Mouse (Mus musculus): ENCODE results near the gene Muc1.

The Muc1 gene

DNA sequence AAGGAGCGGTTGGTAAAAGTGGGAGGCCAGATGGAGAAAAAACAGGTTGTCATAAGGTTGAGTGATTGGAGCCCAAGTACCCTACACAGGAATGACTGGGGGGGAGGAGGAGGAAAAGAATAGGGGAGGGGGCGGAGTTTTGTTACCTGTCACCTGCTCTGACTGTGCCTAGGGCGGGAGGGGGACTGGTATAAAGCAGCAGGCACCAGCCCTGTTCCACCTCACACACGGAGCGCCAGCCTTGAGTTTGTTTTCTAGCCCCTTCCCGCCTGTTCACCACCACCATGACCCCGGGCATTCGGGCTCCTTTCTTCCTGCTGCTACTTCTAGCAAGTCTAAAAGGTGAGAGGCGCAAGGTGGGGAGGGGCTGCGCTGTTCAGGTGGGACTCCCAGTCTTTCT is at the start of gene Muc1:
Gene Muc1 (plus strand): TSS at position 222 of the 400 bp plus-strand sequence.
- DNase-seq = no peak

GRCm38 (mm10) chr3:89181749-89182500 is 46.9 kb upstream of the Muc1 start:
- DNase-seq = no peak

DNA sequence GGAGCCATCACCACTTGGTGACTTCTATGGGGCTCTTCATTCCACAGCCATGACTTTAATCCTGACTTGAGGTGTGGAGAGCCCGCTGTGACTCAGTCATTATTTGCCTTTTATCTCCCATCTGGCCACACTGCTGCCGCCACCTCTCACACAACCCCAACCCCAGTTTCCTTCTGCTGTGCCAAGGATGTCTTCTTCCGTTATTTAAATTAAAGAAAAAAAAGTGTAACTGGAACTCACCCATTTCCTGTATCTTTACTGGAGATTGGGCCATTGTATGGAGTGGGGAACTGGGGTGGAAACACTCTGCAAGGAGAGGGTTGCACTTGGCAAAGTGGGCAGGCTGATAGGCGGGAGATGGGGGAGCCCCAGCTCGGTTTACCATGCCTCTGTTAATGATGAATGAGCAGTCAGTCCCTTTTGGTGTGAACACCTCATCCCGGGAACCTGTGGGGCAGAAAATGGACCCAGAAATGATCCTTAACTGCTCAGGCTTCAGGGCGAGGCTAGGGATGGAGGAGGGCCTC is 46.3 kb upstream of the Muc1 start:
- DNase-seq = no peak

DNA sequence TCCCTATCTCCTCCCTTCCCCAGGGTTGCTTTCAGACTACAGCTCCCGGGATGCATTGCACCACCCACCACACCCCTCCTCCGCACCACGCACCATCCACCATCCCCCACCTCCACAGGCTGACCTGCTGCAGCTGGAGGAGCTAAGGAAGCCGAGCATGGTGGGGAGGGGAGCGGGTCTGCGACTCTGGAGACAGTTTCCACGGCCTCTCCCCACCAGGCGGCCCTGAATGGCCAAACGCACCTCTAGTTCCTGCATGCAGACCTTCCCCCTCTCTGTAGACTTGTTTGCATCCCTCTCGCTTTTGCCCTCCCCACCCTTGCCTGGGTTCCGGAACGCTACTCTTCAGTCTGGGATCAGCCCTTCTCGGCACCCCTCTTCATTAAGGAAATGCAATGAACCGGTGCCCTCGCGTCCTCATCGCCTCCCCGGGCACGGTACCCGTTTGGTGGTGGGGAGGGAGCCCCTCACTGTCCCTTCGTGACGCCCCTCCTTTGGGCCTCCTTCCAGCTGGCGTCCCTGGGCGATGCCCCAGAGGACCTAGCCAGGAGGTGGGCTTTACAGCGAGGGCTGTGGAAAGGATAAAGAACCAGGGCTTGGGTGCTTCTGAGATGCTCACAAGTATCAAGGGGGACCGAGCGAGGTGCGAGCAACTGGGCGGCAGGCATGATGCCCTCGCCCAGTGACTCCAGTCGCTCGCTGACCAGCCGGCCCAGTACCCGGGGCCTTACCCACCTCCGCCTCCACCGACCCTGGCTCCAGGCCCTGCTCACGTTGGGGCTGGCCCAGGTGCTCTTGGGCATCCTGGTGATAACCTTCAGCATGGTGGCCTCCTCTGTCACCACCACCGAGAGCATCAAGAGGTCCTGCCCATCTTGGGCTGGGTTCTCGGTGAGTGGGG is 45.5 kb upstream of the Muc1 start, which contains the start of gene Fam189b:
Gene Fam189b (plus strand): TSS at position 86 of the 901 bp plus-strand sequence.
- DNase-seq = peak; percentile 52 to 59

DNA sequence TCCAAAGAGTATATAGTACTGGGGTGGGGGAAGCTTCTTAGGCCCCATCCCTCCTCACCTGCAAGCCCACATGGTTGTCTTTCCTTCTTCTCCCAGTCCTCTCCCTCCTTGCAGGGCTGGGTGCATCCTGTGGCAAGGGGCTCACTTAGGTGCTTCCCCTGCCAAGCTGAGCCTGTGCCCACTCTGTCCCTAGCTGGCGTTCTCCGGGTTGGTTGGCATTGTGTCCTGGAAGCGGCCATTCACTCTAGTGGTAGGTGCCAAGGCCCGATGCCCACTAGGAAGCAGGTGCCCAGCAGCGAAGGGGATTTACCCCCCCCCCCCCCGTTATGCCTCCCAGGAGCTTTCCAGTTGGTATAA is 44.9 kb upstream of the Muc1 start:
- no peak for DNase-seq

DNA sequence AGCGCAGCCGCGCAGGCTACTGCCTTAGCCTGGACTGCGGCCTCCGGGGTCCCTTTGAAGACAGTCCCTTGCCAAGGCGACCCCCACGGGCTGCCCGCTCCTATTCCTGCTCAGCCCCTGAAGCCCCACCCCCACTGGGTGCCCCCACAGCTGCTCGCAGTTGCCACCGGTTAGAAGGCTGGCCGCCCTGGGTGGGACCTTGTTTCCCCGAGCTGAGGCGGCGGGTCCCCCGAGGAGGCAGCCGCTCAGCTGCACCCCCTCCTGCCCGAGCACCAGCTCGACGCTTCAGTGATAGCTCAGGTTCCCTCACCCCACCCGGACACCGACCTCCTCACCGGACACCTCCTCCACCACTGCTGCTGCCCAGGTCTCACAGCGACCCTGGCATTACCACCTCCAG is 41.7 kb upstream of the Muc1 start:
- DNase-seq = peak in 1 of 2 experiments; percentile 32

DNA sequence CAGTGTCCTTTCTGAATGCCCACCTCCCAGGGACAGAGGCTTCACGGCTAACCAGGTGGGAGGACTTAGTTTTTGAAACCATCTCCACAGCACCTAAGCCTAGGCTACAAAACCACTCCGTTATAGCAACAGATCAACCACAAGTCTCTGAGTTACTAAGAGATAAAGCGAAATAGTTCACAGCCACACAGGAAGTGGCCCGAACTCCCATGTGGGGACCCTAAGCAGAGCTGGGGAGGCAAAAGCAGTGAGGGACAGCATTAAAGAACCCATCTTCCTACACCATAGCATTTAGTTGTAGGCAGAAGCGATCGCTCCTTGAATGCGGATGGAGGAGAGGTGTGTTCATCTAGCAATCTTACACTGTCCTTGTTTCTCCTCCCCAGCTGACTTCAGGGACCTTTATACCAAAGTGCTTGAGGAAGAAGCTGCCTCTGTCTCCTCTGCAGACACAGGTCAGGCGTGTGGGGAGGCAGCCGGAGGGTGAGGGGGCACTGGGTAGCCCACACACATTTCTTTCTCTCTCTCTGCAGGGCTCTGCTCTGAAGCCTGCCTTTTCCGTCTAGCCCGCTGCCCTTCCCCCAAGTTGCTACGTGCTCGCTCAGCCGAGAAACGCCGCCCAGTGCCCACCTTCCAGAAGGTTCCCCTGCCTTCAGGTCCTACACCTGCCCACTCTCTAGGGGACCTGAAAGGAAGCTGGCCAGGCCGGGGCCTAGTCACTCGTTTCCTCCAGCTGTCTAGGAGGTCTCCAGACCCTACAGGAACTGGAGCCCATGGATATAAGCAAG is 41.0 kb upstream of the Muc1 start:
- DNase-seq = peak; percentile 48 to 50

DNA sequence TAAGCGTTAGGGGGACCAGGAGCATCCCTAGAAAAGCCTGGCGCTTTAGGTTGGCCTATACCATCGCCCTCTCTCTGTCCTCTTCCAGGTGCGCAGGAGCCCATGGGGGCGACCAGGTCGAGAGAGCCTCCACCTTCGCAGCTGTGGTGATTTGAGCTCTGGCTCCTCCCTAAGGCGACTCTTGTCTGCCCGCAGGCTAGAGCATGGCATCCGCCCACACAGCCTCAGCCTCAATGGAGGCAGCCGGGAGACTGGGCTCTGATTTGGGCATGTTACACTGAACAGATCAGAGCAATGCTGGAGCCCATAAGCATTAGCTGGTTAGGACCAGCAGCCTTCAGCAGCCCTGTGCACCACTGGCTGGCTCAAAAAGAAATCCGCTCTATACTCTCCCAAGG is 40.4 kb upstream of the Muc1 start:
- peak in 1 of 2 experiments; percentile 43 for DNase-seq

GRCm38 (mm10) chr3:89190436-89190835 is 38.4 kb upstream of the Muc1 start:
- DNase-seq = peak in 1 of 2 experiments; percentile 31

DNA sequence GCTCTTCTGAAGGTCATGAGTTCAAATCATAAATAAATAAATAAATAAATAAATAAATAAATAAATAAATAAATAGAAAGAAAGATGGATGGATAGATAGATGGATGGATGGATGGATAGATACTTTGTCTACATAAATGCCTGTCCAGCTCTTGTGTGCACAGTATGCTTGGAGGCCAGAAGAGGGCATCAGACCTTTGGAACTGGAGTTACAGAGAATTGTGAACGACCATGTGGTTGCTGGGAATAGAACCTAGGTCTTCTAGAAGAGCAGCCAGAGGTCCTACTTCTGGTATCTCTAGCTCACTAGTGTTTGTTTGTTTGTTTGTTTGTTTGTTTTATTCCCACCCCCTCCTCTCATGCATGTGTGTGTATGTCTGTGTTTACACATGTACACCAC is 35.5 kb upstream of the Muc1 start:
- no peak for DNase-seq

- peak in 1 of 2 experiments; percentile 37 for DNase-seq
Measured at GRCm38 (mm10) chr3:89193853-89194252, 35.0 kb upstream of the Muc1 start.

- DNase-seq = peak; percentile 85 to 89
Measured at GRCm38 (mm10) chr3:89195979-89196877, 32.6 kb upstream of the Muc1 start.

- no peak for DNase-seq
Measured at GRCm38 (mm10) chr3:89199839-89200238, 29.0 kb upstream of the Muc1 start.

GRCm38 (mm10) chr3:89202253-89203141 is 26.4 kb upstream of the Muc1 start, which contains the start of gene Gba:
Gene Gba, plus strand, starts transcription at chr3:89202928.
- DNase-seq = peak; percentile 67 to 81

DNA sequence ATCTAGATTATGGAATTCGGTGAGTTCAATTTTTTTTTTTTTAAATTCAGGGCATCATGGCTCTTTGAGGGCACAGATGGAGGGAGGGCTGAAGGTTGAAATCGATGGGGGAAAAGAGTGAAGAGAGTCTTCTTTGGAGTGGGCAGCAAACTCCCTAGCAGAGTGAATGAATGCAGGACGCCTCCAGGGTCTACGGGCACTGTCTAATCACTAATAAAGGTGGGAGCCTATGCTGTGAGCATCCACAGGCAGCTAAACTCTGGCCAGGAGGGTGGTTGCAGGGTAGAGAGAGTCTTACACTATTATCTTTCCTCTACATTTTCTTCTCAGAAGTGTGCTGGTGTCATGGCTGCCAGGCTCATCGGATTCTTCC is 25.7 kb upstream of the Muc1 start:
- no peak for DNase-seq

DNA sequence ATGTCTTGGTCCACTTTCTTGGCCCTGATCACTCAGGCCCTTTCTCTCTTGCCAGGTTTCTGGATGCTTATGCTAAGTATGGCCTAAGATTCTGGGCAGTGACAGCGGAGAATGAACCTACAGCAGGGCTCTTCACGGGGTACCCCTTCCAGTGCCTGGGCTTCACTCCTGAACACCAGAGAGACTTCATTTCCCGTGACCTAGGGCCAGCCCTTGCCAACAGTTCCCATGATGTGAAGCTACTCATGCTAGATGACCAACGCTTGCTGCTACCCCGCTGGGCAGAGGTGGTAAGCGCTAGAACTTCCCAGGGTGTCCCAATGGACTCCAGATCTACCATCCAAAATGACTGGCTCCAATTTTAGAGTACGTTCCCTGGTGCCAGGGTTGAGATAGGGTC is 22.8 kb upstream of the Muc1 start:
- DNase-seq = no peak

DNA sequence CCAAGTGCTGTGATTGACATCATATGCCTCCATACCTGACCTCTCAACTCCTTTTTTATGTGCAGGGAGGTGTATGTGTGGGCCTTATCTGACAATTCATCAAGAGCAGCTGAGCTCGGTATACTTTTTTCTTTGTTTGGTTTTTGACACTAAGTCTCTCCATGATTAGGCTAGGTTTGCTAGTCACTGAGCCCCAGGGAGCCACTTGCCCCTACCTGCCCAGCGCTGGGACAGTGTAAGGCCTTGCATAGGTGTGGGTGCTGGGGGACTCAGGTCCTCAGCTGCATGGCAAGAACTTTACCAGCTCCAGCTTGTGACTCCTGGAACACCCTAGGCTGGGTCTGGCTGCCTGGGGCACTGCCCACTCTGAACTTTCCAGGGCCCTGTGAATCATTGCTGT is 22.2 kb upstream of the Muc1 start:
- no peak for DNase-seq

DNA sequence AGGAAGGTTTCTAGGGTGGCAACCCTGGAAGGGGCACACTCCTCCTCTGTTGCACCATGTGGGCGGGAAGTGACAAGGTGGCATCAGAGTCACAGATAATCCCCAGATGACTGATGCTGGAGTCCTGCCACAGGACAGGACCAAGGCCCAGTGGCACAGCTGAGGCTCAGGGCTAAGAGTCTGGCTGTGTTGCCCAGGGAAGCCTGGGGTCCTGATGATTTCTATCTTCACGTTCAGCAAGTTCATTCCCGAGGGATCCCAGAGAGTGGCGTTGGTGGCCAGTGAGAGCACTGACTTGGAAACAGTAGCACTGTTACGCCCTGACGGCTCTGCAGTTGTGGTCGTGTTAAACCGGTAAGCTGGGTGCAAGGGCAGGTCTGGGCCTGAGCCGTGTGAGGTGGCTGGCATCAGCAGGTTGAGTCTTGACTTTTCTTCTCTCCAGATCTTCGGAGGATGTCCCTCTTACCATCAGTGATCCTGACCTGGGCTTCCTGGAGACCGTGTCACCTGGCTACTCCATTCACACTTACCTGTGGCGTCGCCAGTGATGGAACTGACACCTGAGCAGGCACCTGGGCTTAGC is 20.7 kb upstream of the Muc1 start:
- DNase-seq = no peak

GRCm38 (mm10) chr3:89208736-89209135 is 20.1 kb upstream of the Muc1 start:
- no peak for DNase-seq

DNA sequence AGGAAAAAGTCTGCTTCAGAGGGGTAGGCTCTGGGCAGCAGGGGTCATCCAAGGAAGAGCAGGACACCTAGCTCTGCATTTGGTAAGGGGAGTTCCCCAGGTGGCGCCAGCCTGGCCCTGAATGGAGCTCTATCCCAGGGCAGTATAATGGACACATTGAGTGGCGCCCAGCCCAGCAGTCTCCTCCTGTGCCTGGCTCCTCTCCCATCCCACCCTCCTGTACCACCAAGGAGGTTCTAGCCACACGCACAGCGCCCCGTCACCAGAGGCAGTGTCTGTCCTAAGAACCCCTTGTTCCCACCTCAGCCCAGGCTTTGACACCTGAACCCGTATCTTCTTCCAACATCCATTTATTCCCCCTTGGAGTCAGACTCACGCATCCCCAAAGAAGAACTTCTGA is 19.1 kb upstream of the Muc1 start:
- DNase-seq = no peak

Measured in spleen, adult 18-20 months (tissue).